Mouse (Mus musculus) monocyte, adult 2 months (primary cell): ENCODE data around the gene D330020A13Rik.

Source experiments
- DNase-seq, 2 experiments: peaks; one replicate each; pipeline ENCODE4 v3.0.0; 2022; ENCODE audit warnings: low spot score in 2 of 2, low read depth in 1 of 2

D330020A13Rik gene

GRCm38 (mm10) chr6:120294056-120294784 lies at the start of gene D330020A13Rik, which contains the start of gene B4galnt3:
Gene D330020A13Rik (plus strand): TSS chr6:120294364.
Gene B4galnt3 (minus strand): TSS chr6:120294559.
- no peak for DNase-seq

- no peak for DNase-seq
These were observed 47.5 kb upstream of the D330020A13Rik start for GRCm38 (mm10) chr6:120246676-120247075.

GRCm38 (mm10) chr6:120249831-120250230 lies 44.3 kb upstream of the D330020A13Rik start:
- no peak for DNase-seq

- no peak for DNase-seq
These were observed 43.2 kb upstream of the D330020A13Rik start for GRCm38 (mm10) chr6:120251010-120251409.

- no peak for DNase-seq
These were observed 41.4 kb upstream of the D330020A13Rik start for GRCm38 (mm10) chr6:120252741-120253140.

- DNase-seq: no peak
These were observed 39.5 kb upstream of the D330020A13Rik start for GRCm38 (mm10) chr6:120254640-120255039.

GRCm38 (mm10) chr6:120255144-120255543 lies 39.0 kb upstream of the D330020A13Rik start:
- DNase-seq: no peak

- no peak for DNase-seq
These were observed 38.5 kb upstream of the D330020A13Rik start for GRCm38 (mm10) chr6:120255701-120256100.

GRCm38 (mm10) chr6:120256431-120256935 lies 37.7 kb upstream of the D330020A13Rik start:
- DNase-seq: no peak

- DNase-seq: no peak
These were observed 34.7 kb upstream of the D330020A13Rik start for GRCm38 (mm10) chr6:120259481-120259880.

- DNase-seq: no peak
These were observed 31.2 kb upstream of the D330020A13Rik start for GRCm38 (mm10) chr6:120262886-120263531.

- DNase-seq: no peak
These were observed 30.6 kb upstream of the D330020A13Rik start for GRCm38 (mm10) chr6:120263608-120264007.

- DNase-seq: no peak
These were observed 30.0 kb upstream of the D330020A13Rik start for GRCm38 (mm10) chr6:120264151-120264550.

- no peak for DNase-seq
These were observed 20.0 kb upstream of the D330020A13Rik start for GRCm38 (mm10) chr6:120274181-120274580.

- DNase-seq: no peak
These were observed 19.3 kb upstream of the D330020A13Rik start for GRCm38 (mm10) chr6:120274887-120275286.

- DNase-seq: no peak
These were observed 18.9 kb upstream of the D330020A13Rik start for GRCm38 (mm10) chr6:120275301-120275700.

- DNase-seq: no peak
These were observed 17.2 kb upstream of the D330020A13Rik start for GRCm38 (mm10) chr6:120276874-120277449.

- DNase-seq: no peak
These were observed 6.9 kb upstream of the D330020A13Rik start for GRCm38 (mm10) chr6:120287279-120287678.

GRCm38 (mm10) chr6:120288541-120288940 lies 5.6 kb upstream of the D330020A13Rik start:
- no peak for DNase-seq

- no peak for DNase-seq
These were observed 4.7 kb upstream of the D330020A13Rik start for GRCm38 (mm10) chr6:120289430-120289829.

- no peak for DNase-seq
These were observed 2.7 kb upstream of the D330020A13Rik start for GRCm38 (mm10) chr6:120291396-120292009.

- DNase-seq: no peak
These were observed 595 bp downstream of the D330020A13Rik start for GRCm38 (mm10) chr6:120294785-120295133.
